Mouse (Mus musculus) heart, embryonic 11.5 days (tissue): Measurements from ENCODE around the gene Scn4a. TPM values are rescaled to one million over a fixed set of nuclear protein-coding genes. Genes with fewer than 3 reads are reported as not detected.

Experiments
- ATAC-seq: fragments of 200-750 bp; cut with Nextera tagmentation; replicated peaks from 2 replicates; pipeline ENCODE4 v1.8.0; 2017; ENCODE audit warnings: moderate library complexity; ENCODE audit not compliant: insufficient number of reproducible peaks, low FRiP score, low TSS enrichment
- H3K27ac ChIP-seq: fragments of 300-500 bp; sonication (generic); 2 replicates; pipeline ENCODE4 v1.5.1; 2014; ENCODE audit warnings: mild to moderate bottlenecking, low read depth, low read length
- H3K27me3 ChIP-seq: fragments of 300-500 bp; sonication (generic); 2 replicates; pipeline ENCODE4 v1.6.1; 2014; ENCODE audit warnings: mild to moderate bottlenecking, low read length, mixed read lengths; ENCODE audit not compliant: control insufficient read depth, insufficient read depth
- H3K36me3 ChIP-seq: fragments of 300-500 bp; sonication (generic); 2 replicates; pipeline ENCODE4 v1.6.1; 2014; ENCODE audit warnings: mild to moderate bottlenecking, low read length, moderate library complexity, mixed read lengths; ENCODE audit not compliant: control insufficient read depth, insufficient read depth
- H3K4me1 ChIP-seq: fragments of 300-500 bp; sonication (generic); 2 replicates; pipeline ENCODE4 v1.6.1; 2014; ENCODE audit warnings: low read length; ENCODE audit not compliant: control insufficient read depth, insufficient read depth
- H3K4me2 ChIP-seq: fragments of 300-500 bp; sonication (generic); 2 replicates; pipeline ENCODE4 v1.6.1; 2014; ENCODE audit warnings: mild to moderate bottlenecking, moderate library complexity
- H3K4me3 ChIP-seq: fragments of 300-500 bp; sonication (generic); 2 replicates; pipeline ENCODE4 v1.5.1; 2014; ENCODE audit warnings: low read depth, low read length
- H3K9ac ChIP-seq: fragments of 300-500 bp; sonication (generic); 2 replicates; pipeline ENCODE4 v1.6.1; 2014; ENCODE audit warnings: mild to moderate bottlenecking, low read depth, low read length, moderate library complexity
- H3K9me3 ChIP-seq: fragments of 300-500 bp; sonication (generic); replicated peaks from 2 replicates; pipeline ENCODE4 v1.6.1; 2016; ENCODE audit warnings: low read length; ENCODE audit not compliant: control insufficient read depth
- WGBS: fragments of 180-500 bp; shearing (Covaris S2); extraction: QIAGEN DNeasy Blood & Tissue Kit; methylation state at CpG from one replicate; pipeline ENCODE4 v1.1.7; 2014; ENCODE audit not compliant: insufficient replicate concordance; 5-methylcytosine and 5-hydroxymethylcytosine counted together
- polyA plus RNA-seq: library from polyadenylated mRNA; unstranded; fragments of >200 nt; fragmentation: Nextera tagmentation; extraction: Ambion mirVana; gene quantifications from 2 replicates; pipeline ENCODE4 v1.2.1, GENCODE M21; 2014

The Scn4a gene
- polyA plus RNA-seq, 1 experiment from 2014 or later: 0.07 TPM

DNA sequence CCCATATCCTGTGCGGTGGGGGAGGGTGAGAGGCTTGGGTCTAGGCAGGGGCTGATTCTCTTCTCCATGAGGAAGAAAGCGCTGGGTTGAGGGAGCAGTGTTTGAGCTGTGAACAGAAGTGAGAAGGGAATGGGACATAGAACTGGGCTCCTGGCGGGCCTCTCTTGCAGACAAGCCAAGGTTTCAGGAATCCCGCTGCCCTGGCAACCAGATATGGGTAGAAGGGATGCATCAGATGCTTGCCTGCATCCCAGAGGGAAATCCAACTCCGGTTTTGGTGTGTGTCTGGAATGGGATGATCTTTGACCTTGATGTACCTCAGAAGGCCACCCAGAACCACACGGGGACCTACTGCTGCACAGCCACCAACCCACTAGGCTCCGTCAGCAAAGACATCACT, 66.9 kb downstream of the Scn4a start:
- H3K36me3 ChIP-seq: no peaks in the 10 kb centered on the region
- H3K9ac ChIP-seq: no peak overlapping the region
- 75% methylated on average over 7 of the region's 7 CpGs for WGBS

DNA sequence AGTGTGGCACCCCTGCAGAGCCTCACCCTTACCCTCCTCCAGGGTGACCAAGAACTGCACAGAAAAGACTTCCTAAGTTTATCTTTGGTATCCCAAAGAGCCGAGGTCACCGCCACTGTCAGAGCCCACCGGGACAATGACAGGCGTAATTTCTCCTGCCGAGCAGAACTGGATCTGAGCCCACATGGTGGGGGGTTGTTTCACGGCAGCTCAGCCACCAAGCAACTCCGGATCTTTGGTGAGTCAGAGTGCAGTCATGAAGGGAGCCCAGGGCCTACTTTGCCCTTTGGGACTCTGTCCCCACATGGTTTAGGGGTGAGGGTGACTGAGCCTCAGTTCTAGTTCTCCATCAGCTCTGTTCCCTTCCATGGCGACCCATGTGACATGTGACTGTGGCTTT, 69.0 kb downstream of the Scn4a start:
- H3K9me3 ChIP-seq: no peaks in the 10 kb centered on the region
- H3K4me3 ChIP-seq: no peak overlapping the region
- WGBS: 65% methylated on average over 8 of the region's 8 CpGs
- H3K36me3 ChIP-seq: no peaks in the 10 kb centered on the region
- no peak overlapping the region for H3K27ac ChIP-seq
- no peak overlapping the region for H3K9ac ChIP-seq
- no peaks in the 10 kb centered on the region for H3K4me1 ChIP-seq
- H3K4me2 ChIP-seq: no peak overlapping the region
- ATAC-seq: no peak
- H3K27me3 ChIP-seq: no peaks in the 10 kb centered on the region

More for the DNA sequence above, 66.9 kb downstream of the Scn4a start:
- H3K9me3 ChIP-seq: no peaks in the 10 kb centered on the region
- peaks cover 3% of the 10 kb centered on the region; the same call in 1 of the 2 replicates for H3K4me1 ChIP-seq
- no peak overlapping the region for H3K4me3 ChIP-seq
- no peak overlapping the region for H3K27ac ChIP-seq
- no peak overlapping the region for H3K4me2 ChIP-seq
- no peaks in the 10 kb centered on the region for H3K27me3 ChIP-seq
- ATAC-seq: no peak

DNA sequence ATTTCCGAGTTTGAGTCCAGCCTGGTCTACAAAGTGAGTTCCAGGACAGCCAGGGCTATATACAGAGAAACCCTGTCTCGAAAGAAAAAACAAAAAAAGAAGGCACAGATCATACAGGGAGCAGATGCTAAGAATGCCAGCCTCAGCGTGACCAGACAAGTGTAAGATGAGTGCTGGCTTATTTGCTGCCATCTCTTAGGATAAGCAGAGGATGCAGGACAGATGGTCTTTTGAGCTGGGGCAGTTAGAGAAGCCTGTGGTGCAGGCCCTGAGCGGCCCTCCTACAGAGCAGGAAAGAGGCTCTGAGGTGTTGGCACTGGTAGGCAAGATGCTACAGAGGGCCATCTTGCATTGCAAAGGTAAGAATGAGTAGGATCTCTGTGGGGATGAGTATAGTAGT, 69.7 kb downstream of the Scn4a start:
- Histone ChIP-seq H3K4me3 (no peak overlapping the region), H3K36me3 (no peaks in the 10 kb centered on the region), H3K4me1 (no peaks in the 10 kb centered on the region), H3K4me2 (no peak overlapping the region), H3K9me3 (no peaks in the 10 kb centered on the region), H3K9ac (no peak overlapping the region), H3K27me3 (no peaks in the 10 kb centered on the region), H3K27ac (no peak overlapping the region)
- WGBS: 74% methylated on average over 4 of the region's 4 CpGs
- no peak for ATAC-seq

DNA sequence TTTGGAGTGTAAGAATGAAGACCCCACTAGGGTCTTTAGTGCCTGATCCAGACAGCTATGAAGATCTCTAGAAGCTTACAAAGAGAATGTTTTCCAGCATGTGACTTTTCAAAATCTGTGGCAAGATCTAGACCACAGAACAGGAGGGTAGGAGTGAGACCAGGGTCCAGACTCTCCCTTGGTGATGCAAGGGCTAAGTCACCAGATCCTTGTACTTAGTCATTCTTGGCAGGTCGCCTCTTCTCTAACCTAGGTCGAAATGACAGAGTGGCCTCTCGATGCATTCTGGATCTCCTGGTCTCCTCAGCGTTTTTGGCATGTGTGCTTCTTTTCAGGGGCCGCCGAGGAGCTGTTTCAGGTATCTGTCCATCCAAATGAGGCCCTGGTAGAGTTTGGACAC, 70.6 kb downstream of the Scn4a start:
- 81% methylated on average over 6 of the region's 6 CpGs for WGBS
- H3K9me3 ChIP-seq: no peaks in the 10 kb centered on the region
- no peak overlapping the region for H3K27ac ChIP-seq
- no peaks in the 10 kb centered on the region for H3K27me3 ChIP-seq
- no peak overlapping the region for H3K4me3 ChIP-seq
- H3K4me1 ChIP-seq: no peaks in the 10 kb centered on the region
- no peak overlapping the region for H3K4me2 ChIP-seq
- H3K36me3 ChIP-seq: no peaks in the 10 kb centered on the region
- ATAC-seq: no peak
- no peak overlapping the region for H3K9ac ChIP-seq

DNA sequence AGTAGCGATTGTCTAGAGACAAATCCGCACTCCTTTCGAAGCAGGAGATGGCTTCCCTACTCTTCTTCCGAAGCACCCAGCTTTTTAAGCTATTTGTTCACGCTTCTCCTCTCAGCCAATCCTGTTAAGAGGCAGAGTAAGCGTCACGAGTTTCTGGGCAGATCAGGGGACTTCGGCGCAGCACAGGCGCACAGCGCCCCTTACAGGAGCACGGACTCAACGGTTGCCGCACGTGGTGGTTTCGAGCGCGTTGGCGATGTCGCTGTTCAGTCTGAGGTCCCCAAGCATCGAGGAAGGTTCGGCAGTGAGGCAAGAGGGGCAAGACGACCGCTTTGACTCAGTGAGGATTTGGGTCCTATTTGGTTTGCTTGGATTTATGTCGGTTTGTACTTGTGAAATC, 76.6 kb downstream of the Scn4a start, which contains the start of gene Tcam1:
Tcam1 (plus strand) TSS at position 219 of the 400 bp plus-strand sequence.
- no peak within 1 kb of the TSS for H3K27ac ChIP-seq
- no peaks in the 10 kb centered on the region for H3K36me3 ChIP-seq
- H3K9ac ChIP-seq: no peak within 1 kb of the TSS
- no peaks in the 10 kb centered on the region for H3K27me3 ChIP-seq
- whole genome bisulfite sequencing: 6% methylated on average over 25 of the region's 25 CpGs
- ATAC-seq: 0 out of 2 replicates have a peak, but pooled peaks have one; percentile 31
- no peaks in the 10 kb centered on the region for H3K9me3 ChIP-seq
- peaks cover 10% of the 10 kb centered on the region for H3K4me1 ChIP-seq
- peak within 1 kb of the TSS; percentile 17 for H3K4me2 ChIP-seq
- no peak within 1 kb of the TSS for H3K4me3 ChIP-seq

DNA sequence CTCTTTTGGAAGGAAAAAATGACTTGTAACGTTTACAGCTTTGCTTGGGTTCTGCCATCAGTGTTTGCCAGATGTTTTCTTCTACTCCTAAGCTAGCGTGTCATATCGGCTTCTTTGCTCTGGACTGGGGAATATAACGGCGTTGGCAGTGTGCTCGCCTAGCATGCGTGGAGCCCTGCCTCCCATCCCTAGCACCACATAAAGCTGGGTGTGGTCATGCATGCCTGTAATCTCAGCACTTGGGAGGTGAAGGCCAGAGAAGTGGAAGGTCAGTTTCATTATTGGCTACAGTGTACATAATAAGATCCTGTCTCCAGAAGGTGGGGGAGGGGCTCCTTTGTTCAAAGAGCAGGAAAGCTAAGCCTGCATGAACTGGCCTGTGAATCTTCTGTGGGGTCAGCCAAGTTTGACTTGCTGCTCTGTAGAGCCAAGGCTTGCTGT, 78.1 kb downstream of the Scn4a start:
- ATAC-seq: no peak
- 80% methylated on average over 7 of the region's 7 CpGs for WGBS
- no peaks in the 10 kb centered on the region for H3K27me3 ChIP-seq
- no peak overlapping the region for H3K4me2 ChIP-seq
- H3K9me3 ChIP-seq: no peaks in the 10 kb centered on the region
- no peak overlapping the region for H3K27ac ChIP-seq
- peaks cover 16% of the 10 kb centered on the region for H3K4me1 ChIP-seq
- H3K9ac ChIP-seq: no peak overlapping the region
- H3K4me3 ChIP-seq: no peak overlapping the region
- H3K36me3 ChIP-seq: no peaks in the 10 kb centered on the region; the same call in 1 of the 2 replicates

DNA sequence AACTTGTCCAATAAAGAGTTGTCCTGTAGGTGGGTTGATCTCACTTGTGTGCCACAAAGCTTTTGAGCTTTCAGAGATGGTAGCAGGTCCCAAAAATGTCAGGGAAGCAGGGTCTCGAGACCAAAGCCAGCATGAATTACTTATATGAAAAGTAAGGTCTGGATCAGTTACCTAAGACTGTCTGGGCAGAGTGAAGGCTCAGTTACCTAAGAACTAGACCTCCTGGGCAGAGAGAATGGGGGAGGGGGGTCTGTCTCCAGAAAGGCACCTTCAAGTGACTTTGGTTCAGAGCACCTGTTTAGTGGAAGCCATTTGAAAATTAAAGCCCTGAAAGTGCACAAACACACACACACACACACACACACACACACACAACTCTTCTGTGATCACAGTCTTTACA, 78.7 kb downstream of the Scn4a start:
- 79% methylated on average over 1 of the region's 1 CpGs for WGBS
- ATAC-seq: no peak
- no peak overlapping the region for H3K27ac ChIP-seq

DNA sequence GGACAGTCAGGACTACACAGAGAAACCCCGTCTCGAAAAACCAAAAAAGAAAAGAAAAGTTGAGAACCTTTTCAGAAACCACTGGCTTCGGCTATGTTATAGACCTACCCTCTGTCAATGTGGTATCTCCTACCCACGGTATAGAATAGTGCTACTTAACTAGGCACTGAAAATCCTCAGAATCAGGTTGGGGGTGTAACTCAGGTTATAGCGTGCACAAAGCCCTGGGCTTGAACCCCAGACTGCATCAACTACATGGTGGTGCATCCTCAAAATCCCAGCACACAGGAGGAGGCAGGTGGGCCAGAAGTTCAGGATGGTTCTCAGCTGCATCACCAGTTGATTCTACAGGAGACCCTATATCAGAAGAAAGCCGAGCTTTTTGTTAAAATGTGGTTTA, 79.3 kb downstream of the Scn4a start:
- Histone ChIP-seq H3K4me2 (peak overlapping the region; percentile 77), H3K27ac (no peak overlapping the region), H3K4me1 (peaks cover 22% of the 10 kb centered on the region), H3K9ac (no peak overlapping the region), H3K36me3 (no peaks in the 10 kb centered on the region; the same call in 1 of the 2 replicates), H3K9me3 (no peaks in the 10 kb centered on the region), H3K27me3 (no peaks in the 10 kb centered on the region), H3K4me3 (no peak overlapping the region; the same call in 1 of the 2 replicates)
- no peak for ATAC-seq
- 90% methylated on average over 6 of the region's 6 CpGs for WGBS

More for the DNA sequence above, 78.7 kb downstream of the Scn4a start:
- H3K4me1 ChIP-seq: peaks cover 16% of the 10 kb centered on the region
- H3K4me3 ChIP-seq: no peak overlapping the region
- H3K9ac ChIP-seq: no peak overlapping the region
- H3K4me2 ChIP-seq: no peak overlapping the region
- no peaks in the 10 kb centered on the region for H3K9me3 ChIP-seq
- H3K27me3 ChIP-seq: no peaks in the 10 kb centered on the region
- H3K36me3 ChIP-seq: no peaks in the 10 kb centered on the region; the same call in 1 of the 2 replicates

DNA sequence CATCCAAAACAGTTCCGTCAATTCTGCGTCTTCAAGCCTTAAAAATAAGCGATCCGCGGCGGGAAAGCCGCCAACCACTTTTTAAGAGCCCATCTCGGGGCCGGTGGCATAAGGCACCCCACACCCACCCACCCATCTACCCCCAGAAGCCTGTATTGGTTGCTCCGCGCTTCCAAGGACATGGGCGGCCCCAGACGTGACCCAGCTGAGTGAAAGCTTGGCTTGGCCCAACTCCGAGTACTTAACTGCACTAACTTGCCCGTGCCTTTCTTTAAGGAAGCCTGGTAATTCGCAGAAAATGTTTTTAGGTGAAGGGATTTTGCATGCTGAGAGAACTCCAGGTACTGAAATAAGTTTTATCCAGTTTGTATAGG, 79.8 kb downstream of the Scn4a start:
- 11% methylated on average over 16 of the region's 16 CpGs for WGBS
- H3K27me3 ChIP-seq: no peaks in the 10 kb centered on the region
- peaks cover 27% of the 10 kb centered on the region for H3K4me1 ChIP-seq
- H3K27ac ChIP-seq: peak overlapping the region; percentile 79
- H3K9me3 ChIP-seq: no peaks in the 10 kb centered on the region
- ATAC-seq: peak; percentile 12; the same call in 1 of the 2 replicates
- H3K36me3 ChIP-seq: no peaks in the 10 kb centered on the region; the same call in 1 of the 2 replicates
- peak overlapping the region; percentile 77 for H3K4me2 ChIP-seq
- peak overlapping the region; percentile 72 for H3K9ac ChIP-seq
- H3K4me3 ChIP-seq: peak overlapping the region; percentile 79
